Mouse (Mus musculus): Measurements from ENCODE around the gene H2-Ob.

Gene H2-Ob

GRCm38 (mm10) chr17:34281836-34282235, 43.1 kb downstream of the H2-Ob start:
- DNase-seq (ENCODE audit: extremely low spot score, low spot score): no peak

- no peak for DNase-seq (ENCODE audit: extremely low spot score, low spot score)
These were observed 46.7 kb downstream of the H2-Ob start for GRCm38 (mm10) chr17:34285371-34285770.

- DNase-seq (ENCODE audit: extremely low spot score, low spot score): no peak
These were observed 47.1 kb downstream of the H2-Ob start for GRCm38 (mm10) chr17:34285848-34286247.

- no peak for DNase-seq (ENCODE audit: extremely low spot score, low spot score)
These were observed 47.8 kb downstream of the H2-Ob start for GRCm38 (mm10) chr17:34286501-34286900.

GRCm38 (mm10) chr17:34286999-34287398, 48.3 kb downstream of the H2-Ob start:
- no peak for DNase-seq (ENCODE audit: extremely low spot score, low spot score)

- DNase-seq (ENCODE audit: extremely low spot score, low spot score): peak; percentile 39
These were observed 48.9 kb downstream of the H2-Ob start, which contains the start of gene H2-Aa for GRCm38 (mm10) chr17:34287648-34288047. Gene H2-Aa (minus strand): TSS chr17:34287823.

- DNase-seq (ENCODE audit: extremely low spot score, low spot score): no peak
These were observed 49.4 kb downstream of the H2-Ob start for GRCm38 (mm10) chr17:34288131-34288530.

GRCm38 (mm10) chr17:34291609-34292008, 52.9 kb downstream of the H2-Ob start:
- peak; percentile 80 for DNase-seq (ENCODE audit: extremely low spot score, low spot score)

GRCm38 (mm10) chr17:34292570-34292969, 53.9 kb downstream of the H2-Ob start:
- no peak for DNase-seq (ENCODE audit: extremely low spot score, low spot score)

GRCm38 (mm10) chr17:34293533-34293932, 54.8 kb downstream of the H2-Ob start:
- no peak for DNase-seq (ENCODE audit: extremely low spot score, low spot score)

- no peak for DNase-seq (ENCODE audit: extremely low spot score, low spot score)
These were observed 55.5 kb downstream of the H2-Ob start for GRCm38 (mm10) chr17:34294249-34294648.

- DNase-seq (ENCODE audit: extremely low spot score, low spot score): no peak
These were observed 56.6 kb downstream of the H2-Ob start for GRCm38 (mm10) chr17:34295307-34295706.

GRCm38 (mm10) chr17:34295891-34296794, 57.4 kb downstream of the H2-Ob start:
- DNase-seq (ENCODE audit: extremely low spot score, low spot score): peak; percentile 32

- DNase-seq (ENCODE audit: extremely low spot score, low spot score): no peak
These were observed 60.7 kb downstream of the H2-Ob start for GRCm38 (mm10) chr17:34299356-34299755.

GRCm38 (mm10) chr17:34300071-34300470, 61.4 kb downstream of the H2-Ob start:
- DNase-seq (ENCODE audit: extremely low spot score, low spot score): no peak

GRCm38 (mm10) chr17:34300691-34301566, 62.2 kb downstream of the H2-Ob start:
- DNase-seq (ENCODE audit: extremely low spot score, low spot score): no peak

- no peak for DNase-seq (ENCODE audit: extremely low spot score, low spot score)
These were observed 63.0 kb downstream of the H2-Ob start for GRCm38 (mm10) chr17:34301670-34302190.

- no peak for DNase-seq (ENCODE audit: extremely low spot score, low spot score)
These were observed 65.1 kb downstream of the H2-Ob start for GRCm38 (mm10) chr17:34303789-34304188.

All from neural tube, embryonic 10.5 days (tissue).